Mouse (Mus musculus) G1E (cell line): ENCODE measurements around the gene Patz1. TPM values are rescaled to one million over a fixed set of nuclear protein-coding genes. Genes with fewer than 3 reads are reported as not detected.

Source experiments
- ATAC-seq: 2 replicates; pipeline ENCODE4 v1.8.0; 2016; ENCODE audit warnings: mild to moderate bottlenecking; ENCODE audit not compliant: insufficient number of reproducible peaks, poor library complexity, low FRiP score, severe bottlenecking; ENCODE audit errors: extremely low read depth
- DNase-seq: peaks from one replicate; pipeline ENCODE4 v3.0.0; 2012; ENCODE audit warnings: low spot score
- H3K27me3 ChIP-seq: 2 replicates; pipeline ENCODE4 v1.6.1; 2012; ENCODE audit warnings: mild to moderate bottlenecking, low read length, inconsistent platforms; ENCODE audit not compliant: insufficient read depth
- H3K36me3 ChIP-seq: replicated peaks from 2 replicates; pipeline ENCODE3; 2012; ENCODE audit warnings: mild to moderate bottlenecking, inconsistent platforms
- H3K4me1 ChIP-seq: 2 replicates; pipeline ENCODE4 v1.6.1; 2012; ENCODE audit warnings: low read depth, low read length, inconsistent platforms, mixed read lengths; ENCODE audit not compliant: insufficient read depth
- H3K4me3 ChIP-seq: 2 replicates; pipeline ENCODE4 v1.5.1; 2012; ENCODE audit warnings: low read depth, mild to moderate bottlenecking, inconsistent platforms, low read length, moderate library complexity, mixed read lengths
- H3K9me3 ChIP-seq: replicated peaks from 2 replicates; pipeline ENCODE4 v1.6.1; 2012; ENCODE audit warnings: inconsistent platforms
- CTCF ChIP-seq: IDR thresholded peaks from 2 replicates; pipeline ENCODE4 v1.5.1; 2012; ENCODE audit warnings: low read depth, low read length, inconsistent platforms, mixed read lengths
- GATA1 ChIP-seq: IDR thresholded peaks from 2 replicates; pipeline ENCODE4 v1.6.1; 2012; ENCODE audit warnings: borderline replicate concordance, low read length, inconsistent platforms, mixed read lengths
- GATA2 ChIP-seq: IDR thresholded peaks from 2 replicates; pipeline ENCODE4 v1.6.1; 2012; ENCODE audit warnings: low read depth, low read length, inconsistent platforms, borderline replicate concordance
- POLR2AphosphoS5 ChIP-seq: IDR thresholded peaks from 2 replicates; pipeline ENCODE4 v1.6.1; 2012; ENCODE audit warnings: low read depth, low read length, inconsistent platforms; ENCODE audit not compliant: insufficient replicate concordance
- TAL1 ChIP-seq: conservative IDR thresholded peaks from 2 replicates; pipeline ENCODE4 v1.6.1; 2012; ENCODE audit warnings: low read depth, low read length, inconsistent platforms, mixed read lengths
- polyA plus RNA-seq: library from polyadenylated mRNA; stranded (reverse); fragments of >175 nt; gene quantifications from 2 replicates; pipeline ENCODE4 v1.2.3, GENCODE M21; 2012
- total RNA-seq, 2 experiments: library from RNA; stranded (forward) in 1 of 2; stranded (reverse) in 1 of 2; fragments of 200-1000 nt in 1 of 2; fragments of >200 nt in 1 of 2; fragmentation: Nextera tagmentation in 1 of 2; gene quantifications; 2 replicates each; pipeline ENCODE4 v1.2.3; 2014 to 2017

Gene Patz1
- total and polyA plus RNA-seq, 3 experiments = 56.5 to 112 (median 71.9) TPM

DNA sequence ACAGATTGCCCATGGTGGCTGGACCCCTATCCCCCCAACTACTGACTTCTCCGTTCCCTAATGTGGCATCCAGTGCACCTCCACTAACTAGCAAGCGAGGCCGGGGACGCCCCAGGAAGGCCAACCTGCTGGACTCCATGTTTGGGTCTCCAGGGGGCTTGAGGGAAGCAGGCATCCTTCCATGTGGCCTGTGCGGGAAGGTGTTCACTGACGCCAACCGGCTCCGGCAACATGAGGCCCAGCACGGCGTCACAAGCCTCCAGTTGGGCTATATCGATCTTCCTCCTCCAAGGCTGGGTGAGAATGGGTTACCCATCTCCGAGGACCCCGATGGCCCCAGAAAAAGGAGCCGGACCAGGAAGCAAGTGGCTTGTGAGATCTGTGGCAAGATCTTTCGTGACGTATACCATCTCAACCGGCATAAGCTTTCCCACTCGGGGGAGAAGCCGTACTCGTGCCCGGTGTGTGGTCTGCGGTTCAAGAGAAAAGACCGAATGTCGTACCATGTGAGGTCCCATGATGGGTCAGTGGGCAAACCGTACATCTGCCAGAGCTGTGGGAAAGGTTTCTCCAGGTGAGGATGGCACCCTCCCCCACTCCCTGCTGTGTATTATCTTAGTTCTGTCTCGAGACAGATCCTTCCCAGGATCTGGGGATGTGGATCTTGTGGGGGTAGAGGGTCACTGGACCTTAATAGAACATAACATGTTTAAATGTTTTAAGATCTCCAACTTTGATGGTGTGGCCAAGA, 2.8 kb downstream of the Patz1 start:
- Histone ChIP-seq H3K36me3 (peaks cover 56% of the 10 kb centered on the region), H3K4me3 (peak overlapping the region; percentile 93), H3K4me1 (peaks cover 78% of the 10 kb centered on the region), H3K9me3 (no peaks in the 10 kb centered on the region), H3K27me3 (no peaks in the 10 kb centered on the region)
- no peak for DNase-seq
- TF ChIP-seq GATA1 = no peak
- TF ChIP-seq GATA2 = no peak
- no peak for TF ChIP-seq POLR2AphosphoS5
- TF ChIP-seq CTCF = no peak
- TF ChIP-seq TAL1 = no peak
- ATAC-seq = no peak

DNA sequence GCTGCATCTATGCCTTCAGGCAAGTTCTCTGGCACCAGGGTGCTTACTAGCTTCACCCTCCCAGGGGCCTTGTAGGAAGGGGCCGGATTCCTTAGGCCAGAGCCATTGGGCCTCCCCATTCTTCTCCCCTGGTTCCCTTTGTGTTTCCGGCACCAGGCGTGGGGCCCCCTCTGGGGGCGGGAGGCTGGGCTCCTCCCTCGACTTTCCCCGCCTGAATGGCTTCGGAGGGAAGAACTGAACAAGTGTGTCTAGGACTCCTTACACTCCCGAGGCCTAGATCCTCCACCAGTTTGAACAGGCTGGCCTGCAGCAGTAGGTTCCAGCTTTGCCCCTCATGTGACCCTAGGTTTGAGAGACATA, 3.4 kb downstream of the Patz1 start:
- ATAC-seq (peak; percentile 51), DNase-seq (peak; percentile 79)
- peaks cover 82% of the 10 kb centered on the region for H3K4me1 ChIP-seq
- no peaks in the 10 kb centered on the region for H3K9me3 ChIP-seq
- H3K36me3 ChIP-seq = peaks cover 61% of the 10 kb centered on the region
- H3K4me3 ChIP-seq = peak overlapping the region; percentile 93
- no peaks in the 10 kb centered on the region for H3K27me3 ChIP-seq
- TF ChIP-seq TAL1 (no peak), CTCF (no peak), GATA1 (no peak), GATA2 (no peak), POLR2AphosphoS5 (no peak)

DNA sequence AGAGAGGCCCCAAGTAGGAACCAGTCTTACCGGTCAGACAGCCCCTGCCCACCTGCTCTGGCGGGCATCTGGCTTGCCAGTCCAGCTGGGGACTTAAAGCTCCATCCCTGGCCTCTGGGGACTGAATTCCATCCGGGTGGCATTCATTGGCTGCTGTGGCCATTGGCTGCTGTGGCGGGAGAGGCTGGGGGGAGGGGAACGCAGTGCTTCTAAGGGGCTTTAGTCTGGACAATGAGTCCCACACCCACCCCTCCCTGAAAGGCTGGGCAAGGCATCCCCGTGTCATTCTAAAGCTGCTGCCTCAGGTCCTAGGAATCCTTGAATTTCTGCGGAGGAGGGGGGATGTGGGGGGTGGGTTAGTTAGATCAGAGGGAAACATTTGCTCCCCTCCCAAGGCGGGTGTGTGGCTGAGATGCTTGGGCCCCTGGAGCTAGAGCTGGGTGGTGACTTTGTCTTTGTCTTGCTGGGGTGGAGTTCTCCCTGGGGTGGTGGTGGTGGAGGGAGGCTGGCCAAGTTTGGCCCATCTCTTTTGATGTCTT, 4.1 kb downstream of the Patz1 start:
- Histone ChIP-seq H3K9me3 (no peaks in the 10 kb centered on the region), H3K4me1 (peaks cover 82% of the 10 kb centered on the region), H3K27me3 (no peaks in the 10 kb centered on the region), H3K36me3 (peaks cover 69% of the 10 kb centered on the region), H3K4me3 (peak overlapping the region; percentile 93)
- TF ChIP-seq CTCF (no peak), POLR2AphosphoS5 (no peak), TAL1 (no peak), GATA1 (no peak), GATA2 (no peak)
- DNase-seq = no peak
- no peak for ATAC-seq

DNA sequence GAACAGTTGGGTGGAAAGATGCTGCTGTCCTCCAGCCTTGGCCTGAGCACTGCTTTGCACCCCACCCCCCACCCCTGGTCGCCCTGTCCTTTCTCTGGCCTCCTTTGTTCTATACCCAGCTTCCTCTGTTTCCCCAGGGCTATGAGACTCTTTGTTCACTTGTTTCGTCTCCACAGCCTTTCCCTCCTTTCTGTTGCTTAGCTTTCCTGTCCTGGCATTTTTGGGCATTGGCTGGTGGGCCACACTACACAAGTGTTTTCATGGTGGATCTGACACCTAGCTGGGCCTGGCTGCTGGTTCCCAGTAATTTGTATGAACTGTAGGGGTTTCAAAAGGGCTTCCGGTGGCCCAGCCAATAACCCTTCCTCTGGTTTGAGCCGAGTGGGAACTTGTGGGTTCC, 4.7 kb downstream of the Patz1 start:
- ATAC-seq (no peak), DNase-seq (no peak)
- TF ChIP-seq CTCF = no peak
- TF ChIP-seq TAL1 = no peak
- no peak for TF ChIP-seq GATA1
- no peak for TF ChIP-seq GATA2
- TF ChIP-seq POLR2AphosphoS5 = no peak
- Histone ChIP-seq H3K9me3 (no peaks in the 10 kb centered on the region), H3K4me1 (peaks cover 80% of the 10 kb centered on the region), H3K36me3 (peaks cover 75% of the 10 kb centered on the region), H3K27me3 (no peaks in the 10 kb centered on the region), H3K4me3 (peak overlapping the region; percentile 93)

DNA sequence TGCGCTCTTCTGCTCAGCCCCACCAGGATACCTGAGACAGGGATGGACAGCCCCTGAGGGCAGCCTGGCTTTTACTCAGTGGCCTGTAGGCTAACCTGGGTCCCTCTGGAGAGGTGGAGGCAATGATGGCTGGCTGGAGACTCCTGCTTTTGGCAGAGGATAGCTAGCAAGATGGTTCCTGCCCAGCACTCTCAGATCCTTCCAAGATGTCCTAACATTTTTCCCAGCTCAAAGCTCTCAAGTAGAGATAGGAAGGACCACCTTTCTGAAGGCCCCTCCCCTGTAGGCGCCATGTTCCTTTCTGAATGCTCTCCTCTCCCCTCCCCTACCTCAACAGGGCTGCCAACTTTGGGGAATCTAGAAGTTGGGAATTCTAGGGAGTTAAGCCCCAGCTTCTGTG, 6.0 kb downstream of the Patz1 start:
- H3K4me1 ChIP-seq = peaks cover 80% of the 10 kb centered on the region
- H3K36me3 ChIP-seq = peaks cover 87% of the 10 kb centered on the region
- H3K9me3 ChIP-seq = no peaks in the 10 kb centered on the region
- no peaks in the 10 kb centered on the region for H3K27me3 ChIP-seq
- no peak for ATAC-seq
- DNase-seq = no peak
- TF ChIP-seq POLR2AphosphoS5 (no peak), GATA2 (no peak), CTCF (no peak), TAL1 (no peak), GATA1 (no peak)
- peak overlapping the region; percentile 93; the same call in 1 of the 2 replicates for H3K4me3 ChIP-seq

DNA sequence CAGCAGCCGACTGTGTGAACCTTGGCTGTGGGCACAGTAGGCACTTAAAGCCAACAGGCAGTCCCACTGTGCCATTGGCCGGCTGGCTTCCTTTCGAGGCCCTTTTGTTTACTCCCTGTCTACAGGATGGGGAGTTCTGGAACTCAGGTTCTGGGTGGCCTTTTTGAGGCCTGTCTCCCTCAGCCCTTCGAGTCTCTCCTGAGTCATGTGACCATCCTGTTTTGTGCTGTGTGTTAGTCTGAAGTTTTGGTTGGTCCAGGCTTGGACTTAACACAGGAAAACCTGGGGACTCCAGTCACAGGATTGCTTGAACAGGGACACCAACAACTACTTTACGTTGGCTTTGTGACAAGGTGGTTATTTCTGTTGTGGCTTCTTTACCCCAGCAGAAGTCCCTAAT, 7.4 kb downstream of the Patz1 start:
- no peaks in the 10 kb centered on the region for H3K27me3 ChIP-seq
- no peak for DNase-seq
- H3K4me3 ChIP-seq = peak overlapping the region; percentile 20; the same call in 1 of the 2 replicates
- H3K4me1 ChIP-seq = peaks cover 80% of the 10 kb centered on the region
- TF ChIP-seq POLR2AphosphoS5 = no peak
- TF ChIP-seq TAL1 = no peak
- no peak for TF ChIP-seq GATA1
- no peak for TF ChIP-seq CTCF
- TF ChIP-seq GATA2 = no peak
- no peaks in the 10 kb centered on the region for H3K9me3 ChIP-seq
- ATAC-seq = no peak
- H3K36me3 ChIP-seq = peaks cover 94% of the 10 kb centered on the region
